In the genomic region with DNA sequence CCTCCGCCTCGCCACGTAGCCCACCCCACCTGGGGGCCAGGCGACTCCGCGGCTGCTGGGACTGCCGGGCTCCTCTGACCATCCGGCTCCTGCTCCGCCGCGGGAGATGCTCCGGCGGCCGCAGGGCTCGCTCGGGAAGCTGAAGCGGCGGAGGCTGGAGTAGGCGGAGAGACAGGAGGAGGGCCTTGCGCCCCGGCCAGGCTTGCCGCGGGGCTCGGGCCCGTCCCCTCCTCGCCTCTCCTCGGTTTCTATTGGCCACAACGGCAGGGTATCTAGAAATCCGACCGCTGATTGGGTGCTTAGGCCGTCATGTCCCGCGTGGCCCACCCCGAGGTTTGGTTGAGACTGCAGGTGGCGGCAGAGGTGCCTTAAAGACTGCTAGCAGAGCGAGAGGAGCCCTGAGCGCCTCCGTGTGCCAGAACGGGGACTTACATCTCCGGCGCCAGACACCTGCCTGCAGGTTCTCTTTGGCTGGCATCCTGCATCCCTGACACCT, we compare ENCODE assay signal across 8 mouse cellular contexts. TPM values are rescaled to one million over a fixed set of nuclear protein-coding genes. Genes with fewer than 3 reads are reported as not detected.
DNase-seq lines count a peak whose midpoint lies in the region; ATAC-seq and TF ChIP-seq lines count a peak whose summit lies in the region.

A gene (minus strand): TSS at position 174 of the 496 bp plus-strand sequence.

- peak within 1 kb of the TSS; percentile 67 to 90 for H3K4me3 ChIP-seq in MEL (ENCODE audit: control insufficient read depth in 1 of 2, insufficient read depth in 1 of 2, low read depth in 2 of 2, low read length in 2 of 2)
- H3K4me3 ChIP-seq in cerebellum, adult 2 months (replicated peaks; ENCODE audit: insufficient read depth, low read depth, low read length) = peak within 1 kb of the TSS; percentile 98
- peak within 1 kb of the TSS; percentile 100 for H3K4me3 ChIP-seq in forebrain, postnatal 0 days (ENCODE audit: low read depth, low read length)
- peak within 1 kb of the TSS; percentile 97 for H3K4me3 ChIP-seq in lung, embryonic 15.5 days

- TF ChIP-seq CTCF in MEL (IDR thresholded peaks at IDR 0.05 in 2 of 3, conservative IDR thresholded peaks at IDR 0.05 in 1 of 3; ENCODE audit: control insufficient read depth in 1 of 3, insufficient read depth in 1 of 3, low read depth in 2 of 3, low read length in 3 of 3, poor library complexity in 1 of 3, severe bottlenecking in 1 of 3) = peak; percentile 54 to 88 (median 78); a peak in 5 of 6 replicates
- TF ChIP-seq CTCF in cerebellum, adult 2 months (IDR thresholded peaks at IDR 0.05; ENCODE audit: borderline replicate concordance, insufficient read depth, low read depth, low read length) = peak; percentile 82
- TF ChIP-seq CTCF in forebrain, postnatal 0 days (IDR thresholded peaks at IDR 0.05; ENCODE audit: low read depth) = peak; percentile 92

- peak; percentile 99 for ATAC-seq in forebrain, postnatal 0 days
- peak; percentile 100 for ATAC-seq in lung, embryonic 15.5 days (ENCODE audit: borderline replicate concordance, extremely low read depth, low FRiP score, low TSS enrichment)

- peaks cover 0 to 3% of the 10 kb centered on the region in 2 experiments; a peak in 1 of 4 replicates for H3K36me3 ChIP-seq in MEL (ENCODE audit: control insufficient read depth in 1 of 2, insufficient read depth in 2 of 2, low read length in 2 of 2)
- no peaks in the 10 kb centered on the region for H3K36me3 ChIP-seq in forebrain, postnatal 0 days (ENCODE audit: insufficient read depth)
- H3K36me3 ChIP-seq in lung, embryonic 15.5 days = no peaks in the 10 kb centered on the region

- WGBS in cerebellum, adult 2 months = under 1% methylated on average over 41 of the region's 41 CpGs
- 3% methylated on average over 37 of the region's 41 CpGs for WGBS in forebrain, postnatal 0 days
- WGBS in lung, embryonic 15.5 days = under 1% methylated on average over 41 of the region's 41 CpGs

- H3K27me3 ChIP-seq in MEL (ENCODE audit: control insufficient read depth in 1 of 2, insufficient read depth in 2 of 2, low read length in 2 of 2) = no peaks in the 10 kb centered on the region
- no peaks in the 10 kb centered on the region for H3K27me3 ChIP-seq in cerebellum, adult 2 months (ENCODE audit: control insufficient read depth, insufficient read depth, low read length)
- no peaks in the 10 kb centered on the region for H3K27me3 ChIP-seq in forebrain, postnatal 0 days (ENCODE audit: insufficient read depth, low read length)
- no peaks in the 10 kb centered on the region for H3K27me3 ChIP-seq in lung, embryonic 15.5 days

- DNase-seq in MEL (ENCODE audit: low read depth, low spot score) = peak; percentile 99
- peak; percentile 99 to 100 for DNase-seq in cerebellum, adult 2 months
- DNase-seq in forebrain, postnatal 0 days = peak; percentile 99
- DNase-seq in heart, postnatal 4 days = peak; percentile 97
- DNase-seq in layer of hippocampus, adult 8-10 months (ENCODE audit: low spot score in 2 of 2) = peak; percentile 98 to 99
- DNase-seq in ovary, adult 18-20 months (ENCODE audit: low spot score) = peak; percentile 97
- DNase-seq in thymus, postnatal 0 days (ENCODE audit: low spot score) = peak; percentile 99

- H3K9me3 ChIP-seq in MEL (replicated peaks; ENCODE audit: insufficient read depth, low read length) = no peaks in the 10 kb centered on the region
- no peaks in the 10 kb centered on the region for H3K9me3 ChIP-seq in forebrain, postnatal 0 days (ENCODE audit: low read length)
- no peaks in the 10 kb centered on the region for H3K9me3 ChIP-seq in lung, embryonic 15.5 days

- peaks cover 4% of the 10 kb centered on the region; the same call in 1 of the 2 replicates for H3K79me2 ChIP-seq in MEL (ENCODE audit: control insufficient read depth, insufficient read depth, low read length, poor library complexity)

- no peak for TF ChIP-seq EP300 in MEL (IDR thresholded peaks at IDR 0.05; ENCODE audit: low read depth in 1 of 2, low read length in 2 of 2)

- TF ChIP-seq RAD21 in MEL (IDR thresholded peaks at IDR 0.05; ENCODE audit: low read depth, low read length) = peak; percentile 75

- peak within 1 kb of the TSS; percentile 81 for H3K9ac ChIP-seq in MEL (ENCODE audit: control insufficient read depth, low read depth, low read length, poor library complexity, severe bottlenecking)
- H3K9ac ChIP-seq in forebrain, postnatal 0 days = peak within 1 kb of the TSS; percentile 98
- peak within 1 kb of the TSS; percentile 86 for H3K9ac ChIP-seq in lung, embryonic 15.5 days

- no peaks in the 10 kb centered on the region; a peak in 1 of 4 replicates for H3K4me1 ChIP-seq in MEL (ENCODE audit: control insufficient read depth in 1 of 2, insufficient read depth in 2 of 2, low read length in 2 of 2)
- H3K4me1 ChIP-seq in cerebellum, adult 2 months (ENCODE audit: control insufficient read depth, insufficient read depth, low read length) = peaks cover 4% of the 10 kb centered on the region; the same call in 1 of the 2 replicates
- H3K4me1 ChIP-seq in forebrain, postnatal 0 days (ENCODE audit: insufficient read depth) = 0 out of 2 replicates have a peak, but pooled peaks cover 15% of the 10 kb centered on the region
- H3K4me1 ChIP-seq in lung, embryonic 15.5 days = peaks cover 15% of the 10 kb centered on the region

- no peak within 1 kb of the TSS for H3K27ac ChIP-seq in MEL (ENCODE audit: control insufficient read depth, low read depth, low read length)
- H3K27ac ChIP-seq in cerebellum, adult 2 months (ENCODE audit: insufficient read depth, low read length) = peak within 1 kb of the TSS; percentile 52
- peak within 1 kb of the TSS; percentile 99 for H3K27ac ChIP-seq in forebrain, postnatal 0 days (ENCODE audit: low read depth, low read length)
- H3K27ac ChIP-seq in lung, embryonic 15.5 days = peak within 1 kb of the TSS; percentile 97

- H3K4me2 ChIP-seq in forebrain, postnatal 0 days (ENCODE audit: low read depth) = peak within 1 kb of the TSS; percentile 72
- H3K4me2 ChIP-seq in lung, embryonic 15.5 days = peak within 1 kb of the TSS; percentile 88

- peak; percentile 58 to 60; a peak in 3 of 4 replicates for TF ChIP-seq POLR2A in MEL (IDR thresholded peaks at IDR 0.05; ENCODE audit: control insufficient read depth in 1 of 2, insufficient read depth in 1 of 2, low read depth in 1 of 2, low read length in 2 of 2, poor library complexity in 1 of 2)
- peak; percentile 71; the same call in 1 of the 2 replicates for TF ChIP-seq POLR2A in cerebellum, adult 2 months (IDR thresholded peaks at IDR 0.05; ENCODE audit: borderline replicate concordance, insufficient read depth, low read length)

TF ChIP-seq in MEL, 35 proteins besides CTCF, POLR2A, EP300 and RAD21:
- TF ChIP-seq POLR2AphosphoS2 (IDR thresholded peaks at IDR 0.05; ENCODE audit: low read length) (peak; percentile 68), SMC3 (IDR thresholded peaks at IDR 0.05; ENCODE audit: low read depth, low read length) (peak; percentile 86), HCFC1 (IDR thresholded peaks at IDR 0.05; ENCODE audit: low read depth, low read length) (peak; percentile 77), TAL1 (IDR thresholded peaks at IDR 0.05; ENCODE audit: low read length) (no peak), MXI1 (IDR thresholded peaks at IDR 0.05; ENCODE audit: low read depth, low read length) (0 out of 2 replicates have a peak, but pooled peaks have one; percentile 35), JUND (IDR thresholded peaks at IDR 0.05; ENCODE audit: low read depth, low read length) (no peak), NRF1 (IDR thresholded peaks at IDR 0.05; ENCODE audit: insufficient read depth, low read depth, low read length, poor library complexity, severe bottlenecking) (0 out of 2 replicates have a peak, but pooled peaks have one; percentile 9), NELFE (IDR thresholded peaks at IDR 0.05; ENCODE audit: low read depth, low read length) (peak; percentile 57), USF1 (IDR thresholded peaks at IDR 0.05; ENCODE audit: low read depth, low read length) (peak; percentile 59; the same call in 1 of the 2 replicates), POLR2AphosphoS5 (IDR thresholded peaks at IDR 0.05; ENCODE audit: borderline replicate concordance, low read depth, low read length) (no peak), MAX (IDR thresholded peaks at IDR 0.05; ENCODE audit: low read length) (peak; percentile 62; the same call in 1 of the 2 replicates), CHD2 (IDR thresholded peaks at IDR 0.05; ENCODE audit: low read length) (peak; percentile 71), ZC3H11A (IDR thresholded peaks at IDR 0.05; ENCODE audit: low read depth, low read length) (peak; percentile 70)

RNA-seq across cellular contexts. Expression of the gene that starts here (rescaled TPM):
- 1.8 and 4.6 TPM in 2 replicates for total RNA-seq in MEL (2012; rRNA removed)
- polyA plus RNA-seq in MEL (2012; ENCODE audit: insufficient read depth in 1 of 2, insufficient read length in 2 of 2, low read depth in 1 of 2, low replicate concordance in 2 of 2, missing spikeins in 1 of 2) = 1 to 10 TPM in 1 of 2 experiments, not detected in 1; 4.6 TPM
- 8.2 and 10.4 TPM in 2 replicates for polyA plus RNA-seq in cerebellum, adult 2 months (2012; rRNA removed)
- 61.3 and 68.6 TPM in 2 replicates for total RNA-seq in forebrain, postnatal 0 days (2014; rRNA removed)
- polyA plus RNA-seq in forebrain, postnatal 0 days (2015; fragmentation: Nextera tagmentation; extraction: Ambion mirVana) = 8.6 and 11.6 TPM in 2 replicates
- 10 to 100 TPM; 11.1 to 11.4 TPM for total RNA-seq in heart, postnatal 4 days (2021)
- 10 to 100 TPM; 50.6 to 68.0 (median 56.8) TPM for total RNA-seq in layer of hippocampus, adult 8-10 months (2022)
- 8.6 and 9.4 TPM in 2 replicates for polyA plus RNA-seq in lung, embryonic 15.5 days (2015; fragmentation: Nextera tagmentation; extraction: Ambion mirVana)
- polyA plus RNA-seq in thymus, postnatal 0 days (2015; fragmentation: Nextera tagmentation; extraction: Ambion mirVana) = 5.9 and 6.1 TPM in 2 replicates
